Mouse (Mus musculus): Measurements from ENCODE around the gene Brsk1. TPM values are rescaled to one million over a fixed set of nuclear protein-coding genes. Genes with fewer than 3 reads are reported as not detected.
A peak's percentile ranks its signal among the peaks of the same experiment; 100 is the strongest.

The Brsk1 gene
- polyA plus RNA-seq, 1 experiment = 3.3 TPM

GRCm38 (mm10) chr7:4669156-4669555 is 21.2 kb upstream of the Brsk1 start:
- no peak for DNase-seq (ENCODE audit: low read depth)

GRCm38 (mm10) chr7:4670655-4671255 is 19.6 kb upstream of the Brsk1 start:
- no peak for DNase-seq (ENCODE audit: low read depth)

GRCm38 (mm10) chr7:4671956-4672355 is 18.4 kb upstream of the Brsk1 start:
- no peak for DNase-seq (ENCODE audit: low read depth)

GRCm38 (mm10) chr7:4674114-4674731 is 16.2 kb upstream of the Brsk1 start:
- DNase-seq (ENCODE audit: low read depth) = no peak

- no peak for DNase-seq (ENCODE audit: low read depth)
Measured at GRCm38 (mm10) chr7:4675200-4675599, 15.2 kb upstream of the Brsk1 start.

- DNase-seq (ENCODE audit: low read depth) = no peak
Measured at GRCm38 (mm10) chr7:4683307-4683706, 7.1 kb upstream of the Brsk1 start.

GRCm38 (mm10) chr7:4684203-4684602 is 6.2 kb upstream of the Brsk1 start:
- DNase-seq (ENCODE audit: low read depth) = no peak

- peak; percentile 96 for DNase-seq (ENCODE audit: low read depth)
Measured at GRCm38 (mm10) chr7:4684632-4685417, 5.6 kb upstream of the Brsk1 start, which contains the start of gene Hspbp1. TSS of gene Hspbp1 (minus strand) at chr7:4685068.

GRCm38 (mm10) chr7:4690951-4691653 is 698 bp downstream of the Brsk1 start:
- DNase-seq (ENCODE audit: low read depth) = no peak

GRCm38 (mm10) chr7:4693004-4693403 is 2.6 kb downstream of the Brsk1 start:
- DNase-seq (ENCODE audit: low read depth) = no peak

GRCm38 (mm10) chr7:4702334-4702733 is 11.9 kb downstream of the Brsk1 start:
- DNase-seq (ENCODE audit: low read depth) = no peak

GRCm38 (mm10) chr7:4703195-4703594 is 12.8 kb downstream of the Brsk1 start:
- DNase-seq (ENCODE audit: low read depth) = no peak

GRCm38 (mm10) chr7:4705098-4705497 is 14.7 kb downstream of the Brsk1 start:
- no peak for DNase-seq (ENCODE audit: low read depth)

GRCm38 (mm10) chr7:4712594-4712993 is 22.2 kb downstream of the Brsk1 start:
- no peak for DNase-seq (ENCODE audit: low read depth)

- no peak for DNase-seq (ENCODE audit: low read depth)
Measured at GRCm38 (mm10) chr7:4716955-4717354, 26.6 kb downstream of the Brsk1 start.

GRCm38 (mm10) chr7:4719276-4719675 is 28.9 kb downstream of the Brsk1 start:
- DNase-seq (ENCODE audit: low read depth) = no peak

- DNase-seq (ENCODE audit: low read depth) = no peak
Measured at GRCm38 (mm10) chr7:4723508-4723907, 33.1 kb downstream of the Brsk1 start.

- no peak for DNase-seq (ENCODE audit: low read depth)
Measured at GRCm38 (mm10) chr7:4724359-4724758, 34.0 kb downstream of the Brsk1 start.

GRCm38 (mm10) chr7:4725169-4725568 is 34.8 kb downstream of the Brsk1 start, which contains the start of gene Tmem150b:
TSS of gene Tmem150b (minus strand) at chr7:4725249.
- no peak for DNase-seq (ENCODE audit: low read depth)

- DNase-seq (ENCODE audit: low read depth) = no peak
Measured at GRCm38 (mm10) chr7:4731090-4731489, 40.7 kb downstream of the Brsk1 start.

- DNase-seq (ENCODE audit: low read depth) = no peak
Measured at GRCm38 (mm10) chr7:4732968-4733392, 42.6 kb downstream of the Brsk1 start.

- DNase-seq (ENCODE audit: low read depth) = no peak
Measured at GRCm38 (mm10) chr7:4739041-4739543, 48.7 kb downstream of the Brsk1 start.

Measured in gonadal fat pad, adult 2 months (tissue).